In genomic region chr5:24063545-24063944, GRCm38 (mm10) we compare ENCODE assay signal across 20 mouse cellular contexts.
"Had no signal": no experiment of that assay in that cellular context is flagged by ENCODE, and none has a peak within 500 bp of the region (broad histone marks: within the 10 kb centered on the region; RNA-seq: fewer than 3 reads in every experiment).

No protein-coding gene starts in this region.

- DNase-seq: liver, postnatal 0 days; lung, adult 2 months; lung, postnatal 14 days; lung, postnatal 36 days; retina, postnatal 1 day; right cerebral cortex, adult 18-20 months; right cerebral cortex, postnatal 25 days; right cerebral cortex, postnatal 4 days; spleen, adult 18-20 months; thymus, adult 18-20 months; thymus, postnatal 14 days; thymus, postnatal 36 days had no signal

- H3K4me3 ChIP-seq: liver, embryonic 15.5 days; lung, embryonic 15.5 days; megakaryocyte, embryonic 14.5 days; midbrain, embryonic 13.5 days; midbrain, embryonic 15.5 days; neural tube, embryonic 13.5 days; neural tube, embryonic 15.5 days had no signal

- H3K36me3 ChIP-seq: liver, embryonic 15.5 days; lung, embryonic 15.5 days; midbrain, embryonic 13.5 days; midbrain, embryonic 15.5 days; neural tube, embryonic 13.5 days; neural tube, embryonic 15.5 days had no signal

- H3K4me1 ChIP-seq: liver, embryonic 15.5 days; lung, embryonic 15.5 days; megakaryocyte, embryonic 14.5 days; midbrain, embryonic 13.5 days; midbrain, embryonic 15.5 days; neural tube, embryonic 13.5 days; neural tube, embryonic 15.5 days had no signal

- H3K27me3 ChIP-seq: liver, embryonic 15.5 days; lung, embryonic 15.5 days; midbrain, embryonic 13.5 days; midbrain, embryonic 15.5 days; neural tube, embryonic 13.5 days; neural tube, embryonic 15.5 days had no signal

- H3K27ac ChIP-seq: liver, embryonic 15.5 days; lung, embryonic 15.5 days; macrophage; midbrain, embryonic 13.5 days; midbrain, embryonic 15.5 days; neural tube, embryonic 13.5 days; neural tube, embryonic 15.5 days had no signal
